Mouse (Mus musculus): ENCODE data around the gene Ybx3.

Ybx3 gene

DNA sequence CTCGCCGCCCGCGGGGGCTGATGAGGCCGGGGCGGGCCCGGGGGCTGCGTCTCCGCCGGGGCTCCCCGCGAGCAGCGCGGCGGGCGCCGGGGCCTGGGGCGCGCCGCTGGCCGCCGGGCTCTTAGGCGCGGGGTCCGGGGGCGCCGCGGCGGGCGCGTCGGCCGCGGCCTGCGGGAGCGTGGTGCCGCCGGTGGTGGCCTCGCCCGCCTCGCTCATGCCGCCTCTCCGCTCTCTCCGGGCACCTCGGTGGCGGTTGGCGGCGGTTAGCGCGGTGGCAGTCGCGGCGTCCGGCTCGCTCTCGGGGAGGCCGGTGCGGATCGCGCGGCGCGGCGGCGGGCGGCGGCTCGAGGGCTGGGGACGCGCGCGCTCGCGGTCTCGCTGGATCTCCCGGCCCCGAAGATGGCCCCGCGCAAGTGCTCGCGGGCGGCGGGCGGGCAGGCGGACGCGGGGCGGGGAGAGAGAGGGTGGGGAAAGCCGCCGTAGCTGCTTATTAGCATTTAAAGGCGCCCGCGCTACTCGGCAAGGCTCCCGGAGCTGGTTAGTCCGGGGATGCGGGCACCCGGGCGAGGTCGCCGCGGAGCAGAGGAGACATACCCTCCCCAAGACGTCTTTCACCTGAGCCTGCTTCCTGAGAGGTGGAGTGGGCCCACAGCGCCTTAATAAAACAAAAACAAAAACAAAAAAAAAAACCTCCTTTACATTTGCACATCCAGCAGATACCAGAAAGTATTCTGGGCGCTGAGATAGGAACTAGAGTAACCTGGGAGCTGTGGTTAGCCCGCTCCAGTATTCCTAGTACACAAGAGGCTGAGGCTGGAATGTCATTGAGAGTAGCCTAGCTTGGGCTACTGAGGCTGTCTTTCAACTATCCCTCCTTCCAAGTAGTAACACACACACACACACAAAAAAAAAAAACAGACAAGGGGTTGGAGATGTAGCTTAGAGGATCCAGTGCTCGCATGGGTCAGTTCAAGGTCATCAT is at the start of gene Ybx3:
Gene Ybx3 (minus strand): TSS at position 437 of the 982 bp plus-strand sequence.
- DNase-seq, result peak; percentile 87

GRCm38 (mm10) chr6:131436626-131437025 is 48.4 kb upstream of the Ybx3 start:
- no peak for DNase-seq

GRCm38 (mm10) chr6:131434088-131434487 is 45.8 kb upstream of the Ybx3 start:
- no peak for DNase-seq

- peak; percentile 7 for DNase-seq
These were observed 45.1 kb upstream of the Ybx3 start for GRCm38 (mm10) chr6:131433153-131434048.

DNA sequence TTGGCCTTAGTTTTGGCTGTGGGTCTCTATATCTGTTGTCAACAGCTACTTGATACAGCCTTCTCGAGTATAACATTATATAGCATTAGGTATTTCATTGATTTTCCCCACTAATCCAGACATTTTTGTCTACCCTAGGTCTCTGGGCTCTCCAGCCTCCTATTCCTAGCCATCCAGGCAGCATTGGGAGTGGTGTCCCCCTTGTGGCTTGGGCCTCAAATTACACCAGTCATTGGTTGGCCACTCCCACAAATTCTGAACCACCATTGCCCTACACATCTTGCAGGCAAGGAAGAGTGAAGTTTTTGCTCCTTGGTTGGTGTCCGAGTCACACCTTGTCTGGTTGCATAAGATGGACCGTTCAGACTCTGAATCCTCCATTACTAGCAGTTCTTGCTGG is 33.3 kb upstream of the Ybx3 start:
- DNase-seq, result no peak

DNA sequence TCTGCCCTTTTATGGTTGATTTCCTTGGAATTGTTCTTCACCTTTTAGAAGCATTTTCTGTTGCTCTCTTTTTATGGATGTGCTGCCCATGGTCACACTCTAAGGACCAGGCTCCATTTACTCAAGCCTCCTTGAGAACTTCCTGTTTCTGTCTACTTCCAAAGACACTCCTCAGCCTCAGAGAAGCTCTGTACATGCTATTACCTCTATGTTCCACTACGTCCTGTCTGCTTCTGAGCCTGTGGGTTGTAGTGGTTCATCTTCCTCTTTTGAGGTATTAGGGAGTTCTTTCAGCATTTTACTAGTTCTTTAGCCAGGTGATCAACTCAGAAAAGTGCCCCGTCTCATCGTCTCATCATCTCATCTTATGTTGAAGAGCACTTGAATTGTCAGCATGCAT is 31.3 kb upstream of the Ybx3 start:
- no peak for DNase-seq

GRCm38 (mm10) chr6:131418770-131419169 is 30.5 kb upstream of the Ybx3 start:
- no peak for DNase-seq

- no peak for DNase-seq
These were observed 23.0 kb upstream of the Ybx3 start for GRCm38 (mm10) chr6:131411116-131411843.

- DNase-seq, result no peak
These were observed 18.7 kb upstream of the Ybx3 start for GRCm38 (mm10) chr6:131406957-131407356.

GRCm38 (mm10) chr6:131405896-131406295 is 17.6 kb upstream of the Ybx3 start:
- no peak for DNase-seq

GRCm38 (mm10) chr6:131405174-131405573 is 16.9 kb upstream of the Ybx3 start:
- no peak for DNase-seq

DNA sequence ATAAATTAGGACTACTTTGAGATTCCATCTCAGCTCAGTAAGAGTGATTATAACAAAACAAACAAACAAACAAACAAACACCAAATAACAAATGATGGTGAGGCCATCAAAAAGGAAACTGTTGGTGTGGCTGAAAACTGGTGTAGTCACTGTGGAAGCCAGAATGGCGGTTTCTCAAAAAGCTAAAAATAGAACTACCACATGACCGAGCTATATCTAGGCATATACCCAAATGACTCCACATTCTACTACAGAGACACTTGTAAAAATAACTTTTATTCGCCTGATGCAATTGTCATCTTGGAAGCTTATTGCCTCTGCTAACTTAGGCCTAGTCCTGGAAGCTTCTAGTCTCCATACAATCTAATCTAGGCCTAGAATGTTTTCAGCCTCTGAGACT is 16.0 kb upstream of the Ybx3 start:
- no peak for DNase-seq

GRCm38 (mm10) chr6:131403036-131403435 is 14.8 kb upstream of the Ybx3 start:
- DNase-seq, result peak; percentile 37

DNA sequence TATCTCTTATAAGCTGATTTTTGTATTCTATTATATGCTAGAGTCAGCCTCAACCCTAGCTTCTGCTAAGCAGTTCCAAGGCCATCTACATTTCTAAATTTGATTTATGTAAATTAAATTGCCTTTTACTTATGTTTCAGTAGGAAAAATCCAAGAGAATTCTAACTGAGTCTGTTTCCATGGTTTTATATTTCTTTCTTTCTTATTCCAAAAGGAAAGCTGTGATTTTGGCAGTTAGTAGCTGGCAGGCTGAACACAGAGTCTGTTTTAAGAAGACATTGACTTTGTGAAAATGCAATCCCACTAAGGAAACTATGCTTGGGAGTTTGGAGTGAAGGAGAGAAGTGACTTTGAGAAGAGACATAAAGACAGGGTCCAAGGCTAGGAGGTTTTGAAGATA is 14.3 kb upstream of the Ybx3 start:
- DNase-seq, result no peak

- DNase-seq, result no peak
These were observed 13.0 kb upstream of the Ybx3 start for GRCm38 (mm10) chr6:131401259-131401658.

DNA sequence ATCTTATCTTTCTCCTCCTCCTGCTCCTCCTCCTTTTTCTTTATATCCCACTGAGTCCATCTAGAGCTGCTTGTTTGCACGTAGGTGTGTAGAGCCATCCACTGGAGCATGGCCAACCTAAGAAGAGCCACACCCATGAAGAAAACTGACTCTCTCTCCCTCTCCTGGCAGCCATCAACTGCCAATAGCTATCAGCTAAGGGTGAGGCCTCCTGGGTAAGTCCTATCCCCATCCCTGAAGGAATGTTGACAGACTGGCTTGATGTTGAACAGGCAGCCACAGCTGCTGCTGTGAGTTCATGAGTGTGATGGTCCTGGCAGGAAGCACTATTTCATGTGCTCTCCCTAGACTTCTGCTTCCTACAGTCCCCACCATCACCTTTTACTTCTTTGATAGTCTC is 8.4 kb upstream of the Ybx3 start:
- DNase-seq, result no peak

GRCm38 (mm10) chr6:131393873-131394660 is 5.8 kb upstream of the Ybx3 start:
- DNase-seq, result no peak

DNA sequence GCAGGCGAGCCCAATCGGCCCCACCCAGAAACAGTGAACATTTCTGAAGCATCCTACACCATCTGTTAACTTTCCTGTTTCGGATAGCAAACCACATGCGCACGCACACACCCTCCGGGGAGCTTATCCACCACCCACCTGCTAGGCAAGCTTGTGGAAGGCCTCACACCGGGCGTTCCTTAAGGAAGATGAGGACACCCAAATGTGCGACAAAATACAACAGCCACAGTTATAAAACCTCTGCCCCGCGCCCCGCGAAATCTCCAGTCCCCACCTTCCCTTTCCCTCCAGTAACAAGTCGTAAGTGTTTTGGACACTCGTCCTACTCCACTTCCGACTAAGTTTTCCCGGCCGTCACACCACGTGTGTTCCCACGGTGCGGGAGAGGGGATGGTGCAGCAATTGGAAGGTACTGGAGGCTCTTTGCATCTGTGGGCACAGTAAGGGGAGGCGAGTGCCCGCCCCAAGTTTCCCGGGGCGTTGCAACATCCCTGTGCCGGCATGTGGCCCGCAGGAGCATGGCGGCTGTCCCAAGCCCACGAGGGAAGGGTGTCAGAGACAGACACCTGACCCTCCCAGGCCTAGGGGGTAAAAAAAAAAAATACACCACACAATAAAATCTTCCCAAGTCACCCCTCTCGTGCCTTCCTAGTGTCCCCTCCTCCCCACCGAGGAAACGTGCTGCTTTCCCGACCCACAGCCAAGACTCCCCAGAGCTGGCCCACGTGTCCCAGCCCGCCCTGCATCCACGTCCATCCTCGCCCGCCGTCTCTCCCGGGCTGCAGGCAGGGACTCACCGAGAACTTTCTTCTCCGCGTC is 846 bp downstream of the Ybx3 start:
- DNase-seq, result peak; percentile 54

GRCm38 (mm10) chr6:131386416-131387019 is 1.8 kb downstream of the Ybx3 start:
- DNase-seq, result no peak

DNA sequence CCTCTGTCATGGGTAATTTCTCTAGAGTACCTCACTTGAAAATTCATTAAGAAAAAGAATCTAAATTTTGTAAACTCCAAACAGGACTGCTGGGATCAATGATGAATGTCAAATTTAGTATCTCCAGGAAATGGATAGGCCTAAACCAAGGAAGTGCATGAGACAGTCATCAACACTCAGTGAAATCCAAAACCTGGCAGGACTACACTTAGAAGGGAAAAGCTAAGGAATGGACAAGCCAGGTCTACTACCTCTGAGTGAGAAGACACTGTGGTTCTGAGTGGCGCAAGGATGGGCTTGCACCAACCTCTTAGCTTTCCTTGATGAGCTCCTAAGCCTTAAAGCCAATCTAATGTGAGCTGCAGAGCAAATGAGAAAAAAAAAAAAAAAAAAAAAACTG is 2.8 kb downstream of the Ybx3 start:
- no peak for DNase-seq

Data from right cerebral cortex, postnatal 14 days (tissue).